Comparison of ENCODE assay signal across 8 mouse cellular contexts in genomic region chr6:148705711-148706110, GRCm38 (mm10).
DNase-seq lines count a peak whose midpoint lies in the region; ATAC-seq and TF ChIP-seq lines count a peak whose summit lies in the region.

No protein-coding gene starts in this region.

- no peak for TF ChIP-seq CTCF in thymus, adult 2 months (IDR thresholded peaks at IDR 0.05; ENCODE audit: borderline replicate concordance, control insufficient read depth, extremely low read depth, insufficient read depth, low read length, poor library complexity)
- peak; percentile 47; the same call in 1 of the 2 replicates for TF ChIP-seq CTCF in lung, adult 2 months (IDR thresholded peaks at IDR 0.05; ENCODE audit: insufficient read depth, low read length)

- 45% methylated on average over 2 of the region's 2 CpGs for WGBS in thymus, adult 2 months
- WGBS in lung, adult 2 months: 26% methylated on average over 2 of the region's 2 CpGs

- ATAC-seq in common myeloid progenitor, adult 5-6 weeks (replicated peaks; ENCODE audit: low read depth, poor library complexity, severe bottlenecking): peak; percentile 95

- no peaks in the 10 kb centered on the region for H3K27me3 ChIP-seq in thymus, adult 2 months (ENCODE audit: control insufficient read depth, insufficient read depth, low read length)

- no peak overlapping the region for H3K4me3 ChIP-seq in thymus, adult 2 months (ENCODE audit: control insufficient read depth, insufficient read depth, low read length)
- no peak overlapping the region for H3K4me3 ChIP-seq in lung, adult 2 months (replicated peaks; ENCODE audit: extremely low read depth, low read depth, low read length)

- H3K4me1 ChIP-seq in thymus, adult 2 months (replicated peaks; ENCODE audit: control insufficient read depth, insufficient read depth, low read length): no peaks in the 10 kb centered on the region
- no peaks in the 10 kb centered on the region for H3K4me1 ChIP-seq in lung, adult 2 months (ENCODE audit: control insufficient read depth, insufficient read depth, low read length)

- no peak for TF ChIP-seq POLR2A in thymus, adult 2 months (IDR thresholded peaks at IDR 0.05; ENCODE audit: control insufficient read depth, extremely low read depth, insufficient read depth, low read length, poor library complexity)
- no peak for TF ChIP-seq POLR2A in lung, adult 2 months (IDR thresholded peaks at IDR 0.05; ENCODE audit: borderline replicate concordance, extremely low read depth, low read depth, low read length)

- no peak overlapping the region for H3K27ac ChIP-seq in thymus, adult 2 months (ENCODE audit: control insufficient read depth, insufficient read depth, low read length)

- H3K36me3 ChIP-seq in thymus, adult 2 months (ENCODE audit: control insufficient read depth, insufficient read depth, low read length): no peaks in the 10 kb centered on the region

- peak; percentile 49 for DNase-seq in gastrocnemius, postnatal 10 days
- DNase-seq in gastrocnemius, adult 8-10 months (ENCODE audit: low spot score in 2 of 2): no peak
- peak; percentile 45 for DNase-seq in thymus, adult 2 months
- DNase-seq in thymus, adult 18-20 months: no peak
- peak; percentile 23 for DNase-seq in lung, adult 2 months
- DNase-seq in testis, postnatal 10 days (ENCODE audit: low spot score): peak; percentile 73
- DNase-seq in urinary bladder, adult 2 months (ENCODE audit: low spot score): no peak

Comparison
In these comparisons a context has a peak if more than half of its experiments do, and no peak if none do; other contexts are left out.
1. DNase-seq: peak in gastrocnemius, postnatal 10 days (single experiment), thymus, adult 2 months (single experiment), lung, adult 2 months (single experiment) and testis, postnatal 10 days (single experiment); none in gastrocnemius, adult 8-10 months (0 of 2), thymus, adult 18-20 months (0 of 2) and urinary bladder, adult 2 months (single experiment).